Mouse (Mus musculus) forebrain, embryonic 14.5 days (tissue): Measurements from ENCODE around the gene Parp14. TPM values are rescaled to one million over a fixed set of nuclear protein-coding genes. Genes with fewer than 3 reads are reported as not detected.
"Not testable (repeated sequence)": the region's sequence is repeated elsewhere in the genome, so short reads cannot be mapped to it uniquely, and the experiment has no call there.

Source experiments
- ATAC-seq: fragments of 200-750 bp; cut with Nextera tagmentation; 2 replicates; pipeline ENCODE4 v1.8.0; 2017; ENCODE audit warnings: mild to moderate bottlenecking, moderate library complexity
- DNase-seq: peaks from one replicate; pipeline ENCODE4 v3.0.0-alpha.2; 2015; ENCODE audit warnings: low spot score
- H3K27ac ChIP-seq: fragments of 300-500 bp; sonication (generic); 2 replicates; pipeline ENCODE4 v1.5.1; 2014; ENCODE audit warnings: low read depth, mild to moderate bottlenecking, control low read depth, low read length, moderate library complexity
- H3K27me3 ChIP-seq: fragments of 300-500 bp; sonication (generic); replicated peaks from 2 replicates; pipeline ENCODE4 v1.6.1; 2014; ENCODE audit warnings: low read length, control low read depth, mixed read lengths; ENCODE audit not compliant: control insufficient read depth, insufficient read depth
- H3K36me3 ChIP-seq: fragments of 300-500 bp; sonication (generic); 2 replicates; pipeline ENCODE4 v1.6.1; 2014; ENCODE audit warnings: low read length, control low read depth; ENCODE audit not compliant: control insufficient read depth, insufficient read depth
- H3K4me1 ChIP-seq: fragments of 300-500 bp; sonication (generic); 2 replicates; pipeline ENCODE4 v1.6.1; 2014; ENCODE audit warnings: antibody characterized with exemption, low read length, control low read depth; ENCODE audit not compliant: control insufficient read depth, insufficient read depth
- H3K4me2 ChIP-seq: fragments of 300-500 bp; sonication (generic); 2 replicates; pipeline ENCODE4 v1.6.1; 2014; ENCODE audit warnings: mild to moderate bottlenecking, control low read depth, low read length
- H3K4me3 ChIP-seq: fragments of 300-500 bp; sonication (generic); 2 replicates; pipeline ENCODE4 v1.5.1; 2014; ENCODE audit warnings: low read depth, low read length, control low read depth
- H3K9ac ChIP-seq: fragments of 300-500 bp; sonication (generic); 2 replicates; pipeline ENCODE4 v1.6.1; 2014; ENCODE audit warnings: mild to moderate bottlenecking, low read length, control low read depth, moderate library complexity
- H3K9me3 ChIP-seq: fragments of 300-500 bp; sonication (generic); replicated peaks from 2 replicates; pipeline ENCODE4 v1.6.1; 2016; ENCODE audit warnings: low read length, control low read depth, mixed read lengths; ENCODE audit not compliant: control insufficient read depth
- WGBS: fragments of 180-500 bp; shearing (Covaris S2); extraction: QIAGEN DNeasy Blood & Tissue Kit; methylation state at CpG from one replicate; pipeline ENCODE4 v1.1.7; 2014; 5-methylcytosine and 5-hydroxymethylcytosine counted together
- polyA plus RNA-seq: library from polyadenylated mRNA; unstranded; fragments of >200 nt; fragmentation: Nextera tagmentation; extraction: Ambion mirVana; gene quantifications from 2 replicates; pipeline ENCODE4 v1.2.1, GENCODE M21; 2014

Gene Parp14
- polyA plus RNA-seq, 1 experiment from 2014 or later, result 0.25 TPM

GRCm38 (mm10) chr16:35905355-35905754 is 34.0 kb upstream of the Parp14 start:
- WGBS, result 98% methylated on average over 3 of the region's 3 CpGs
- H3K27ac ChIP-seq, result no peak overlapping the region
- no peak for DNase-seq
- H3K9me3 ChIP-seq, result no peaks in the 10 kb centered on the region
- H3K9ac ChIP-seq, result no peak overlapping the region
- H3K4me3 ChIP-seq, result no peak overlapping the region
- H3K4me1 ChIP-seq, result no peaks in the 10 kb centered on the region
- H3K27me3 ChIP-seq, result no peaks in the 10 kb centered on the region
- ATAC-seq, result no peak
- no peaks in the 10 kb centered on the region for H3K36me3 ChIP-seq
- no peak overlapping the region for H3K4me2 ChIP-seq

- WGBS, result 78% methylated on average over 4 of the region's 4 CpGs
- DNase-seq, result no peak
- H3K27me3 ChIP-seq, result no peaks in the 10 kb centered on the region
- H3K36me3 ChIP-seq, result no peaks in the 10 kb centered on the region
- no peaks in the 10 kb centered on the region for H3K9me3 ChIP-seq
- H3K9ac ChIP-seq, result no peak overlapping the region
- no peak for ATAC-seq
- H3K27ac ChIP-seq, result no peak overlapping the region
- no peak overlapping the region for H3K4me3 ChIP-seq
- H3K4me1 ChIP-seq, result no peaks in the 10 kb centered on the region
- no peak overlapping the region for H3K4me2 ChIP-seq
Measured at GRCm38 (mm10) chr16:35904121-35904736, 32.9 kb upstream of the Parp14 start.

- Histone ChIP-seq H3K4me2 (no peak overlapping the region), H3K9me3 (no peaks in the 10 kb centered on the region), H3K4me3 (no peak overlapping the region), H3K27ac (no peak overlapping the region), H3K27me3 (no peaks in the 10 kb centered on the region), H3K9ac (no peak overlapping the region), H3K36me3 (no peaks in the 10 kb centered on the region), H3K4me1 (no peaks in the 10 kb centered on the region)
- DNase-seq (no peak), ATAC-seq (no peak)
- WGBS, result 83% methylated on average over 6 of the region's 6 CpGs
Measured at GRCm38 (mm10) chr16:35903014-35903640, 31.8 kb upstream of the Parp14 start.

- 86% methylated on average over 3 of the region's 3 CpGs for WGBS
- H3K9me3 ChIP-seq, result no peaks in the 10 kb centered on the region
- no peak for ATAC-seq
Measured at GRCm38 (mm10) chr16:35900541-35900940, 29.2 kb upstream of the Parp14 start.

GRCm38 (mm10) chr16:35894997-35895396 is 23.7 kb upstream of the Parp14 start:
- WGBS, result 74% methylated on average over 6 of the region's 6 CpGs
- no peaks in the 10 kb centered on the region for H3K4me1 ChIP-seq
- no peak for DNase-seq
- no peak overlapping the region for H3K4me3 ChIP-seq
- no peaks in the 10 kb centered on the region for H3K36me3 ChIP-seq
- no peak overlapping the region for H3K9ac ChIP-seq
- no peak for ATAC-seq
- no peak overlapping the region for H3K4me2 ChIP-seq
- H3K9me3 ChIP-seq, result no peaks in the 10 kb centered on the region
- H3K27me3 ChIP-seq, result no peaks in the 10 kb centered on the region
- H3K27ac ChIP-seq, result no peak overlapping the region

More at GRCm38 (mm10) chr16:35900541-35900940, 29.2 kb upstream of the Parp14 start:
- Histone ChIP-seq H3K4me2 (no peak overlapping the region), H3K9ac (no peak overlapping the region), H3K36me3 (no peaks in the 10 kb centered on the region), H3K4me3 (no peak overlapping the region), H3K27ac (no peak overlapping the region), H3K4me1 (no peaks in the 10 kb centered on the region), H3K27me3 (no peaks in the 10 kb centered on the region)
- no peak for DNase-seq

- H3K4me2 ChIP-seq, H3K27ac ChIP-seq, H3K9ac ChIP-seq, H3K36me3 ChIP-seq, H3K9me3 ChIP-seq, H3K4me1 ChIP-seq, H3K27me3 ChIP-seq, H3K4me3 ChIP-seq, DNase-seq, ATAC-seq: not testable (repeated sequence)
- WGBS, result 82% methylated on average over 5 of the region's 5 CpGs
Measured at GRCm38 (mm10) chr16:35891603-35892002, 20.3 kb upstream of the Parp14 start.

- no peaks in the 10 kb centered on the region for H3K36me3 ChIP-seq
- no peaks in the 10 kb centered on the region for H3K9me3 ChIP-seq
- H3K27ac ChIP-seq, result no peak overlapping the region
- no peak overlapping the region for H3K4me2 ChIP-seq
- DNase-seq (no peak), ATAC-seq (no peak)
- H3K27me3 ChIP-seq, result no peaks in the 10 kb centered on the region
- H3K4me3 ChIP-seq, result no peak overlapping the region
- WGBS, result 72% methylated on average over 3 of the region's 3 CpGs
- no peak overlapping the region for H3K9ac ChIP-seq
- no peaks in the 10 kb centered on the region for H3K4me1 ChIP-seq
Measured at GRCm38 (mm10) chr16:35890645-35891044, 19.3 kb upstream of the Parp14 start.

GRCm38 (mm10) chr16:35888910-35889309 is 17.6 kb upstream of the Parp14 start:
- H3K4me2 ChIP-seq, result no peak overlapping the region
- no peaks in the 10 kb centered on the region for H3K36me3 ChIP-seq
- H3K27me3 ChIP-seq, result no peaks in the 10 kb centered on the region
- H3K9ac ChIP-seq, result no peak overlapping the region
- no peak overlapping the region for H3K4me3 ChIP-seq
- 94% methylated on average over 5 of the region's 5 CpGs for WGBS
- H3K27ac ChIP-seq, result no peak overlapping the region
- no peak for DNase-seq
- H3K4me1 ChIP-seq, result no peaks in the 10 kb centered on the region
- ATAC-seq, result no peak
- H3K9me3 ChIP-seq, result no peaks in the 10 kb centered on the region

GRCm38 (mm10) chr16:35888174-35888573 is 16.8 kb upstream of the Parp14 start:
- DNase-seq, result no peak
- H3K27me3 ChIP-seq, result no peaks in the 10 kb centered on the region
- no peak overlapping the region for H3K27ac ChIP-seq
- WGBS, result 89% methylated on average over 7 of the region's 7 CpGs
- no peaks in the 10 kb centered on the region for H3K36me3 ChIP-seq
- no peak for ATAC-seq
- no peak overlapping the region for H3K4me2 ChIP-seq
- no peak overlapping the region for H3K9ac ChIP-seq
- H3K4me1 ChIP-seq, result no peaks in the 10 kb centered on the region
- H3K4me3 ChIP-seq, result no peak overlapping the region
- H3K9me3 ChIP-seq, result no peaks in the 10 kb centered on the region
